Mouse (Mus musculus): ENCODE data around the gene Ctf1.

DNA sequence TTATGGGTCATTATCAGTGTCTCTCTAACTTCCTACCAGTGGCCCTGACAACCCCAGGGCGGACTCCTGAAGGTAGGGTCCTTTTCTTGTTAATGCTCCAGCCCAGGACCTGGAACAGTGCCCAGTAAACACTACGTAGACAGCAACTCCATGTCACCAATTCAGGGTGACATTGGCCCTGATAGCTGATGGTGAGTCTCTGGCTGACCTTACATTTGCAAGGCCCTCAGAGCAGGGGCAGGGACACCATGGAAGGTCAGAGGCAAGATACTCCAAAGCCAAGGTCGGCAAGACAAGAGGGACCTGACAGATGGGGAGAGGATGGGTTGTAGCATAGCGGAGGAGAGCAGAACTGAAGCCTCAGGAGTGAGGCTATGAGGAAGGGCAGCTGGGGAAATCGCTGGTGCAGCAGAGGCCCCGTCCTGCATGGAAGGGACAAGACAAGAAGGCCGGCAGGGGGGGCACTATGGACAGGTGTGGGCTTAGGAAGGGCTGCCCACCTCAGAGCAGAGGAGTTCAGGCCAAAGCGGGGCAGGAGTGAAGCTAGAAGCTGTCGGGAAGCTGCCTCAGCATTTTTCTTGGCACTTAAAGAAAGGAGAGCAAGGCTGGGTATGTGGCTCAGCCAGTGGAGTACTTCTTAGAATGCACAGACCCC is 22.8 kb upstream of the Ctf1 start:
- TF ChIP-seq CTCF (IDR thresholded peaks at IDR 0.05; ENCODE audit: extremely low read depth, insufficient read length, insufficient replicate concordance, low read depth, low read length) (no peak), POLR2A (IDR thresholded peaks at IDR 0.05; ENCODE audit: low read depth, low read length) (no peak)

Measured in small intestine, adult 2 months (tissue).